Mouse (Mus musculus) heart, embryonic 13.5 days (tissue): ENCODE data around the gene Pxdn. TPM values are rescaled to one million over a fixed set of nuclear protein-coding genes. Genes with fewer than 3 reads are reported as not detected.

ENCODE experiments used
- ATAC-seq: fragments of 200-750 bp; cut with Nextera tagmentation; 2 replicates; pipeline ENCODE4 v1.8.0; 2017; ENCODE audit warnings: moderate TSS enrichment; ENCODE audit not compliant: insufficient number of reproducible peaks, low FRiP score, low TSS enrichment; ENCODE audit errors: extremely low read depth
- H3K27ac ChIP-seq: fragments of 300-500 bp; sonication (generic); replicated peaks from 2 replicates; pipeline ENCODE4 v1.5.1; 2015; ENCODE audit warnings: moderate library complexity, mild to moderate bottlenecking, inconsistent platforms
- H3K27me3 ChIP-seq: fragments of 300-500 bp; sonication (generic); replicated peaks from 2 replicates; pipeline ENCODE4 v1.6.1; 2015; ENCODE audit warnings: mild to moderate bottlenecking, inconsistent platforms
- H3K36me3 ChIP-seq: fragments of 300-500 bp; sonication (generic); 2 replicates; pipeline ENCODE4 v1.6.1; 2015; ENCODE audit warnings: mild to moderate bottlenecking, inconsistent platforms
- H3K4me1 ChIP-seq: fragments of 300-500 bp; sonication (generic); 2 replicates; pipeline ENCODE4 v1.6.1; 2015; ENCODE audit warnings: inconsistent platforms
- H3K4me2 ChIP-seq: fragments of 300-500 bp; sonication (generic); 2 replicates; pipeline ENCODE4 v1.6.1; 2015; ENCODE audit warnings: inconsistent platforms, mild to moderate bottlenecking, moderate library complexity
- H3K4me3 ChIP-seq: fragments of 300-500 bp; sonication (generic); 2 replicates; pipeline ENCODE4 v1.5.1; 2015; ENCODE audit warnings: moderate library complexity, mild to moderate bottlenecking, inconsistent platforms
- H3K9ac ChIP-seq: fragments of 300-500 bp; sonication (generic); 2 replicates; pipeline ENCODE4 v1.6.1; 2015; ENCODE audit warnings: inconsistent platforms, mild to moderate bottlenecking, moderate library complexity
- H3K9me3 ChIP-seq: fragments of 300-500 bp; sonication (generic); 2 replicates; pipeline ENCODE4 v1.6.1; 2016; ENCODE audit warnings: inconsistent platforms
- WGBS: fragments of 180-500 bp; shearing (Covaris S2); methylation state at CpG from one replicate; pipeline ENCODE4 v1.1.7; 2015; ENCODE audit warnings: mixed read lengths; 5-methylcytosine and 5-hydroxymethylcytosine counted together
- polyA plus RNA-seq: library from polyadenylated mRNA; unstranded; fragments of >200 nt; fragmentation: Nextera tagmentation; extraction: Ambion mirVana; gene quantifications from 2 replicates; pipeline ENCODE4 v1.2.1, GENCODE M21; 2015

The Pxdn gene
- polyA plus RNA-seq, 1 experiment from 2014 or later = 77.0 TPM

DNA sequence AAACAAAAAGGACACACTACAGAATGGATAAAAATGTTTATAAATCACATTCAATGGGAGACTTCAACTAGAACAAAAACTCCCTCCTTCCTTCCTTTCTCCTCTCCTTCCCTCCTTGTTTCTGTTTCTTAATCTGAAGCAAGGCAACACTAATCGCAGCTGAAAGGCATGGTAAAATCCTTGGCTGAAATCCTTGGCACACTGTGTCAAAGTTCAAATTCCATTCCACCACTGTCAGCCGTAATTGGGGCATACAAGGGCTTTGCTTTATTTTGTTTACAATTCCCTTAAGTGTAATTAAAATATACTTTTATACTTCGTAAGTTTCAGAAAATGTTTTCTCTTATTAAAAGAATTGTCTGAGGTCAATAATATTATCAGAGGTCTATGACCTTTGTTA, 86.1 kb downstream of the Pxdn start:
- 43% methylated on average over 3 of the region's 3 CpGs for WGBS
- Histone ChIP-seq H3K9me3 (no peaks in the 10 kb centered on the region), H3K36me3 (peaks cover 12% of the 10 kb centered on the region), H3K4me3 (no peak overlapping the region), H3K4me1 (0 out of 2 replicates have a peak, but pooled peaks cover 3% of the 10 kb centered on the region), H3K9ac (no peak overlapping the region), H3K27me3 (no peaks in the 10 kb centered on the region), H3K4me2 (no peak overlapping the region), H3K27ac (no peak overlapping the region)
- ATAC-seq = no peak

DNA sequence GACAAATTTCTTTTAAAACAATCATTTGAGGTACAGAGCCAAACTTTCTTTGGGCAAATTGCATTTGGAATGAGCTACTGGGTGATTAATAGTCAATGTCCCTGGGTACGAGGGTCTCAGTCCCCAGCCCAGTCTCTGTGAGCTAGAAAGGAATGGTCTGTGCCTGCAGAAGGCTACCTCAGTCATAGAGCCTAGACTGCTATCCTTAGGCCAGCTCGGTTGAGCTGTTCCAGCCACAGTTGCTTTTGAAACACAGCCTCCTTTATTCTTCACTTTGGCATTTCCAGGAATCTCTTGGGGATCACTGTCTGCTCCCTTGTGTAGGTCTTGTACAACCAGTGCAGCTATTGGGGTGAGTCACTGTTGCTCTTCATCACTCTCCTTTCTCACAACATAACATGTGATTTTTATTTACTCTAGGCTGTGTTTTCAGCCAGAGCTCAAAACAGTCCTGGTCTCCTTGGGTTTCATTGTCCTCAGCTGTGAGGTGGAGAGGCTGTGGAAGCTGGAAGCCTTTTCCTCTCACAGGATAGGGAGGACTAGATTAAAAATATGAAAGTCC, 86.9 kb downstream of the Pxdn start:
- Histone ChIP-seq H3K27ac (no peak overlapping the region), H3K9ac (no peak overlapping the region), H3K4me2 (no peak overlapping the region), H3K4me3 (no peak overlapping the region), H3K4me1 (0 out of 2 replicates have a peak, but pooled peaks cover 3% of the 10 kb centered on the region), H3K9me3 (no peaks in the 10 kb centered on the region), H3K36me3 (peaks cover 4% of the 10 kb centered on the region; the same call in 1 of the 2 replicates), H3K27me3 (no peaks in the 10 kb centered on the region)
- 65% methylated on average over 2 of the region's 2 CpGs for WGBS
- no peak for ATAC-seq

DNA sequence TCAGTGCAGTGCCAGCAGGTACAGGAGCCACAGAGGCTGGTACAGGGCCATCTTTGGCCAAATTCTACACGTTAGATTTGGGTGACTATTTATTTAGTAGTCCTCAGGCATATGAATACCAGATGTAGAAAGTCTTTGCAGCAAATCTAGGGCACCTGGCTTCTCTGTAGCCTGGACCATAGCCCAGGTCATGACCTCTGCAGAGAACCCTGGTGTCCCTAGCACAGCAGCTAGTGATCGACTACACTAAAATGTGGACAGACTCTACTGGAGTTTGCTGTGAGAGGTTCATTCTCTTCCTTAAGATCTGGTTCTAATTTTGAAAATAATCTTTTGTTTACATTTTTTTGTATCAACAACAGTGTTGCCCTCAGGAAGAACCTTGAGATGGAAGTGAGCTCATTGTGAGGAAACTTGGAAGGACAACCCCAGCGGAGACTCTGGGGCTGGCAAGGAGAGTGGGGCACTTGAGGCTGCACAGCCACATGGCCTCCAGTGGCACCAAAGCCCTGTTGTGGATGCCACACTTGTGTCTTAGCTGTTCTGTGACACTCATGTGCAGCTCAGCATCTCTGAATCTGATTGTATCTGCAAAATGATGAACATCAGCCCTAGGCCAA, 90.4 kb downstream of the Pxdn start:
- H3K4me3 ChIP-seq = no peak overlapping the region
- no peaks in the 10 kb centered on the region for H3K27me3 ChIP-seq
- ATAC-seq = no peak
- no peaks in the 10 kb centered on the region for H3K9me3 ChIP-seq
- no peak overlapping the region for H3K4me2 ChIP-seq
- H3K27ac ChIP-seq = no peak overlapping the region
- H3K4me1 ChIP-seq = 0 out of 2 replicates have a peak, but pooled peaks cover 3% of the 10 kb centered on the region
- 75% methylated on average over 3 of the region's 3 CpGs for WGBS
- no peak overlapping the region for H3K9ac ChIP-seq
- H3K36me3 ChIP-seq = no peaks in the 10 kb centered on the region

DNA sequence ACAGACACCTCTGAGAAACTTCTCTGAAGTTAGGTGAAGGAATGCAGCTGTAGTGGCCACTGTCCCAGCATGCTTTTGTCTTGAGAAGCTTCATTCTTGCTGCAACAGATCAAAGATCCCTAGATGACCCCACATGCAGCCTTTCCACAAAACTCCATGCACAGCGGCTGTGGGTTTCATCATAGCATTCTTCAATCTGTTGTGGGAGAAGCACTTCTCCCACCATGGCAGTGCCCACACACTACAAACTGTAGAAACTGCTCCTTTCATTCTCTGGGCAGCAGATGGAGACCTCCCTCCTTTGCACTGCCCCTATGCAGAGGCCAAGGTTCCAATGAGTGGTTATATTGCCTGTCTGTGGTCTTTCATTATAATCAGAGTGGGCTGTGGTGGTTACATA, 91.7 kb downstream of the Pxdn start:
- Histone ChIP-seq H3K9me3 (no peaks in the 10 kb centered on the region), H3K27ac (no peak overlapping the region), H3K4me2 (no peak overlapping the region), H3K4me1 (0 out of 2 replicates have a peak, but pooled peaks cover 3% of the 10 kb centered on the region), H3K36me3 (no peaks in the 10 kb centered on the region), H3K27me3 (no peaks in the 10 kb centered on the region), H3K9ac (no peak overlapping the region), H3K4me3 (no peak overlapping the region)
- ATAC-seq = no peak
- 74% methylated on average over 1 of the region's 1 CpGs for WGBS

DNA sequence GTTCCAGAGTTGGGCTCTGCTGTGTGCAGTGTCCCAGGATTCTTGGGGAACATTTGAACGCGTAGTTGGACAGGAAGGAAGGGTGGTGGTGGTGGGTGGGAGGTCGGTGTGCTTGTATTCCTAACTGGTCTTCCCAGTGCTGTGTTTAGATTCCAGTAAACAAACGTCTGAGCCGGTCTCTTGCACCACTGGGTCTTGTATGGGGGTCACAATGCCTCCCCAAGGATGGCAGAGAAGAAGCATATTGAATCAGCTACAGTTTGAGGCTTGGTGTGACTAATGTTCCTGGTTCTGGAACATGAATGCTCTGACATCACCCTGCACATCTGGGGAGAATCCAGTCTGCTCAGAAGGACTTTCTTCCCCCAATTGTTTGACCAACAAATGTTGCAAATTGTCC, 93.2 kb downstream of the Pxdn start:
- Histone ChIP-seq H3K9ac (no peak overlapping the region), H3K36me3 (no peaks in the 10 kb centered on the region), H3K4me2 (no peak overlapping the region), H3K4me1 (no peaks in the 10 kb centered on the region), H3K9me3 (no peaks in the 10 kb centered on the region), H3K27ac (no peak overlapping the region), H3K4me3 (no peak overlapping the region), H3K27me3 (no peaks in the 10 kb centered on the region)
- WGBS = 70% methylated on average over 5 of the region's 5 CpGs
- no peak for ATAC-seq

DNA sequence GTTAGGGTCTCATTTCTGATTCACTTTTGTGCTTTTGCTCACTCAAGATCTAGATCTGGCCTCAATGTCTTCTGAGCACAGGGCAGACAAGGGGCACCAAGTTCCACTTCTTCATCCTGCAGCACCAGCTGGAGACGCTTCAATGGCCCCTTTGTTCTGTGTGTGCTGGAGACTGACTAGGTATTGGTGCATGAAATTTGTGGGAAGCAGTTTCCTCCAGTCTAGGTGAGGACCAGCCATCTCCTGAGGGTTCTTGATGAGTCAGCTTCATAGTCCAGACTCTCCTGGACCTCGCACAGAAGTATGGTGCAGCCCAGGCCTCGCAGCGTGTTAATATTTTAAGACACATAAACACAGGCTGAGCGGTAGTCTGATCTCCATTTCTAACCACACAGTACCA, 97.3 kb downstream of the Pxdn start:
- Histone ChIP-seq H3K27me3 (peaks cover 3% of the 10 kb centered on the region; the same call in 1 of the 2 replicates), H3K4me1 (no peaks in the 10 kb centered on the region), H3K4me2 (no peak overlapping the region), H3K27ac (no peak overlapping the region), H3K9me3 (no peaks in the 10 kb centered on the region), H3K36me3 (no peaks in the 10 kb centered on the region), H3K9ac (no peak overlapping the region), H3K4me3 (no peak overlapping the region)
- no peak for ATAC-seq
- 81% methylated on average over 5 of the region's 5 CpGs for WGBS

DNA sequence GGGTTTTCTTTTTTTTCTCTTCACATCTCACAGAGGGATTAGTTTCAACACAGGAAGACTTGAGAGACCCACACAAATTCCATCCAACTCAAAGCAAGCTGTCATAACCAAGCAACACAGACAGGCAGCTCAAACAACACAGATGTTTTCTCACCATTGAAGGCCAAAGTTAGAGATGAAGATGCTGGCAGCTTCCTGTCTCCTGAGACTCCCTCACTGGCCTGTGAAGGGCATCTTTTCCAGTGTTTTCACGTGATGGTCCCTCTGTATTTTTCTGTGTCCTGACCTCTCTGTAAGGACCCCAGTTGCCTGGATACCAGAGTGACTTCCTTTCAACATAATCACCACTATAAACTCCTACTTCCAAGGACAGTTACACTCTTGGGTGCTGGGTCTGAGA, 98.0 kb downstream of the Pxdn start:
- ATAC-seq = no peak
- no peak overlapping the region for H3K4me2 ChIP-seq

DNA sequence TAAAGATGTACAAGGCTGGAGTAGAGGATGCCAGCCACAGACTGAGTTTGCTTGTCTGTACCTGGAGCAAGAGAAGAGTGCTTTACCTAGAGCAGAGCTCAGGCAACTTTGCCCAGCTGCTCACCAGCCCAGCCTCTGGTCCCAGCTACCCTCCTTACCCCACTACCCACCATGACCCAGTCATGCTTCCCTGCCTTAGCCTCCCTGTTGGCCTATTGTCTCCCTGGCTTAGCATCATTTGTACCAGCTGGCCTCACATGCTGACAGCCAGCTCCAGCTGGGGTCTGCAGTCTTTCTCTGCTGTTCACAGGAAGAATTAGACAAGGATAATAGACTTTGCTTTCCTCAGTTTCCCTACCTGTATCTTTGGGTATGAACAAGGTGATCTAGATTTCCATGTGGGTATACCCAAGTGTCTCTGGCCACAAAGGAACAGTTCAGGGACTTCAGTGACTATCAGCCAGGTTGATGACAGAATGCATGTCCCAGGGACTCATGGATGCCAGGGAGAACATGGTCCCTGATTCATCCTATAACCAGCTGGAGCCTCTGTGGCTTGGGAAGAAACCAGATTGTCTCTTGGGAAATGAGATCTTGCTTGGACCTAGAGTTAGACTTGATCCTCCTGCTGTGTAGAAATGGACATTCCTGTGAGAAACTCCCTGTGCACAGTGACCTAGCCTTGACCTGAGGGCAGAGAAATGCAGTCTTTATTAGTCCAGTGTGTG, 98.6 kb downstream of the Pxdn start:
- H3K9ac ChIP-seq = no peak overlapping the region
- H3K9me3 ChIP-seq = no peaks in the 10 kb centered on the region
- no peak overlapping the region for H3K4me3 ChIP-seq
- no peaks in the 10 kb centered on the region for H3K36me3 ChIP-seq
- no peak overlapping the region for H3K4me2 ChIP-seq
- no peaks in the 10 kb centered on the region for H3K4me1 ChIP-seq
- no peak overlapping the region for H3K27ac ChIP-seq
- H3K27me3 ChIP-seq = peaks cover 3% of the 10 kb centered on the region; the same call in 1 of the 2 replicates
- ATAC-seq = no peak

More for the DNA sequence above, 98.0 kb downstream of the Pxdn start:
- Histone ChIP-seq H3K27ac (no peak overlapping the region), H3K4me3 (no peak overlapping the region), H3K9me3 (no peaks in the 10 kb centered on the region), H3K9ac (no peak overlapping the region), H3K36me3 (no peaks in the 10 kb centered on the region), H3K4me1 (no peaks in the 10 kb centered on the region), H3K27me3 (peaks cover 3% of the 10 kb centered on the region; the same call in 1 of the 2 replicates)
- 20% methylated on average over 1 of the region's 1 CpGs for WGBS

DNA sequence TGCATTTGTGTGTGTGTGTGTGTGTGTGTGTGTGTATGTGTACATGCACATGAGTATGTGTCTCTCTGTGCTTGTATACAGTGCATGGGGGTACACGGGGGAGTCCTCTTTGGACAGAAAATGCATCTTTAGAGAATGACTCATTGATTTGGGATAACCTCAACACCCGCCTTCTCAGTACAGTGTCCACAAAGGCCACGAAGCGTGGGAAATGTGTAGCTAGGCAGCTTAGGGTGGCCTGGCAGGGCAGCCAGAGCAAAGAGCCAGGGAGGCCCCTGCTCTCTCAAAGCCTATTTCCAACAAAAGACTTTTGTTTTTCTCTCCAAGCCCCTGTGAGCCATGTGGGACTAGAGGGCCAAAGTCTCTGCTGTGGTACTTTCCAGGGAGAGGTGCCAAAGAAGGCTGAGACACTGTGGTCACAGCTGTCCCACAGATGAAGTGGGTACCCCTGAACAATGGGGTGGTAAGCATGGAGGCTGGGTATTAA, 99.2 kb downstream of the Pxdn start:
- Histone ChIP-seq H3K4me2 (no peak overlapping the region), H3K36me3 (no peaks in the 10 kb centered on the region), H3K9me3 (no peaks in the 10 kb centered on the region), H3K4me3 (no peak overlapping the region), H3K4me1 (no peaks in the 10 kb centered on the region), H3K27me3 (peaks cover 3% of the 10 kb centered on the region; the same call in 1 of the 2 replicates), H3K27ac (no peak overlapping the region), H3K9ac (no peak overlapping the region)
- WGBS = 71% methylated on average over 4 of the region's 4 CpGs
- no peak for ATAC-seq

DNA sequence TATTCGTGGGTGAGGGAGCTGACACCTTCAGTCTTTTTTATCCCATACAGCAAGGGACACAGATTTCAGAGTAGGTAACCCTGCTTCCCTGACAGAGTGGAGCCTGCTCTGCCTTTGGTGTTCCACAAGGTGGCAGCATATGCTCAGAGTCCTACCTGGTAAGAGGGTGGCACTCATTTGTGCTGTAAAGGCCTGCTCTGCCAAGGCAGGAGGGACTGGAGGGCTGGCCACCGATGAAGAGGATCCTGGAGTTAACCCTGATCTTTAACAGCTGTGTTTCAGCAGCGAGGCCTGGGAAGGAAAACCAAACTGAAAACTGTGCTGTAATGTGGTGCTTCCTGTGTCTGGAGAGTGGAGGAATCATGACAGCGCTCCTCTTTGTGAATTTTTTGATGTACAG, 102.2 kb downstream of the Pxdn start:
- Histone ChIP-seq H3K4me3 (no peak overlapping the region), H3K36me3 (no peaks in the 10 kb centered on the region), H3K4me2 (no peak overlapping the region), H3K27me3 (peaks cover 3% of the 10 kb centered on the region), H3K9ac (no peak overlapping the region), H3K9me3 (no peaks in the 10 kb centered on the region), H3K4me1 (no peaks in the 10 kb centered on the region), H3K27ac (no peak overlapping the region)
- 36% methylated on average over 4 of the region's 4 CpGs for WGBS
- ATAC-seq = no peak

DNA sequence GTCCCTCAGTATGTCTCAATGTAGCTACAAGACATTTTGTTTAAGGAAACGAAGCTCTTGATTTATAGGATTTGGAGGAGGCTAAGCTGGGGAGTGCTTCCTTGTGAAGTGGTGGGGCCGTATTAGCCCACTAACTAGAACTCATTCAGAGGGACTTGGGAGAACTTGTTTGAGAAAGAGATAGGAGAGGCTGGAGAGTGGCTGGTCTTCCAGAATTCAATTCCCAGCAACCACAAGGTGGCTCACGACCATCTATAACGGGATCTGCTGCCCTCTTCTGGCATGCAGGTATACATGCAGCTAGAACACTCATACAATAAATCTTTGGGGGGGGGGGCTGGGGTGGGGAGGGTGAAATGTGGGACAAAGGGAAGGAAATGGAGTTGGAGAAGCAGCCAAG, 102.7 kb downstream of the Pxdn start:
- H3K4me2 ChIP-seq = no peak overlapping the region
- peaks cover 3% of the 10 kb centered on the region for H3K27me3 ChIP-seq
- H3K27ac ChIP-seq = no peak overlapping the region
- 17% methylated on average over 4 of the region's 4 CpGs for WGBS
- ATAC-seq = no peak
- H3K9ac ChIP-seq = no peak overlapping the region
- H3K4me3 ChIP-seq = no peak overlapping the region
- no peaks in the 10 kb centered on the region for H3K9me3 ChIP-seq
- no peaks in the 10 kb centered on the region for H3K4me1 ChIP-seq
- no peaks in the 10 kb centered on the region for H3K36me3 ChIP-seq
